Mouse (Mus musculus) thymus, postnatal 36 days (tissue): ENCODE measurements at regions not wholly inside any gene's neighbourhood (a gene's known extent, or its start where the extent isn't known, plus 50 kb on each side); places are given as distances from the start of the nearest gene placed in this dataset.
"Not testable (repeated sequence)": the region's sequence is repeated elsewhere in the genome, so short reads cannot be mapped to it uniquely, and the experiment has no call there.

Experiments
- DNase-seq, 2 experiments: peaks; one replicate each; pipeline ENCODE4 v3.0.0; 2022; ENCODE audit warnings: mixed read lengths in 2 of 2

GRCm38 (mm10) chr15:59728817-59729560 lies 287.4 kb downstream of the 4933412E24Rik start:
- DNase-seq = no peak

DNA sequence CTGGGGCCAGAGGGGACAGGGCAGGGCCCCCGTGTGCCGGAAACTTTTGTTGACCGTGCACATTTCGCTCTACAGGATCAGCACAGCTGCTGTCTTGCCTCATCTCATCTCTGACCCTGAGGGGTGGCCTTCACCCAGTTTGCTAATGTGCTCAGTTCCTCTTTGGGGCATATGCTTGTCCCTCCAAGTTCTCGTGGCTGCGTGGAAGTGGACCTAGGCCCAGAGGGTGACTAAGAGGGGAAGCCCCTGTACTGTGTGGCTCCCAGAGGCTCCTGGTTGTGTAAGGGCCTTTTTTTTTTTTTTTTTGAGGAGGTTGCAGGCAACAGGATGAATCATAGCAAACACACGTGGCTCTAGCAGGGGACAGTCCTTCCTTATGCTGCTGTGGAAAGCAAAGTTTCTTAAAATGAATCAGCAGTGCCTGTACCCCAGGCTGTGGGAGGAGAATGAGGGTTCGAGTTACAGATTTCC lies 288.2 kb downstream of the 4933412E24Rik start:
- DNase-seq = no peak

DNA sequence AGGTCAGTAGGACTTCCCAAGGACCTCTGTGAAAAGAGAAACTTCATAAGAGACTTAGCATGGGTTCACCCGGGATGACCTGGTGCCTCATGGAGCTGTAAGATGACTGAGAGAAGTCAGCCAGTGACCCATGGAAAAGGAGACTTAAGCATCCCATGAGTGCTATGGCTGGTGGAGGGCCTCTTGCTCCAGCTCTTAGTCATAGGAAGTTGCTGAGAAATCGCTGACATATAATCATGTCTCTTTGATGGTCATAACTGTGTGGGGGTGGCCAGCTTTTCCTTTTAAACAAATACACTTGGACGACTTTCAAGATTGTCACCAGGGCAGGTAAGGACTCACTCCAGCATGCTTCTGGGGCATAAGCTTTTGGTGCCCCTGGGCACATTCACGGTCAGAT lies 290.5 kb downstream of the 4933412E24Rik start:
- DNase-seq = no peak

GRCm38 (mm10) chr15:59722661-59723413 lies 293.6 kb downstream of the 4933412E24Rik start:
- no peak for DNase-seq

GRCm38 (mm10) chr15:59721420-59721819 lies 295.0 kb downstream of the 4933412E24Rik start:
- no peak for DNase-seq

DNA sequence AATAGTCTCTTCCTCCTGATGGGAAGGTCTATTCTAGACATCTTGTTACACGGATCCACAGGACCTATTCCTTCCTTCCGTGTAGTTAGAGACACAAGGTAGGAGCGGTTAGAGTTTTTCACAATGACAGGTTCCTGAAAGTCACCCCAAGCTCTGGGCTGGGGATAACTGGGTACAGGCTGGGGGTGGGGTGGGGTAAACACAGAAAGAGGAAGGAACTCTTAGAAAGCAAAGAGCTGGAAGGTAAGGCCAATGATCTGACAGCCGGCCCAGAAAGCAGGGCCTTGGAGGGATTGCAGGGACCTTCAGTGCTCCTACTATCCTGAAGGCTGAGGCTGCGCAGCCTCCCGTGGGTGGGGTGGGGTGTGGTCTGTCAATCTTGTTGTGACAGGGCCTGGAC lies 295.4 kb downstream of the 4933412E24Rik start:
- no peak for DNase-seq

- DNase-seq = no peak
Observed at GRCm38 (mm10) chr15:59720149-59720548, 296.3 kb downstream of the 4933412E24Rik start.

DNA sequence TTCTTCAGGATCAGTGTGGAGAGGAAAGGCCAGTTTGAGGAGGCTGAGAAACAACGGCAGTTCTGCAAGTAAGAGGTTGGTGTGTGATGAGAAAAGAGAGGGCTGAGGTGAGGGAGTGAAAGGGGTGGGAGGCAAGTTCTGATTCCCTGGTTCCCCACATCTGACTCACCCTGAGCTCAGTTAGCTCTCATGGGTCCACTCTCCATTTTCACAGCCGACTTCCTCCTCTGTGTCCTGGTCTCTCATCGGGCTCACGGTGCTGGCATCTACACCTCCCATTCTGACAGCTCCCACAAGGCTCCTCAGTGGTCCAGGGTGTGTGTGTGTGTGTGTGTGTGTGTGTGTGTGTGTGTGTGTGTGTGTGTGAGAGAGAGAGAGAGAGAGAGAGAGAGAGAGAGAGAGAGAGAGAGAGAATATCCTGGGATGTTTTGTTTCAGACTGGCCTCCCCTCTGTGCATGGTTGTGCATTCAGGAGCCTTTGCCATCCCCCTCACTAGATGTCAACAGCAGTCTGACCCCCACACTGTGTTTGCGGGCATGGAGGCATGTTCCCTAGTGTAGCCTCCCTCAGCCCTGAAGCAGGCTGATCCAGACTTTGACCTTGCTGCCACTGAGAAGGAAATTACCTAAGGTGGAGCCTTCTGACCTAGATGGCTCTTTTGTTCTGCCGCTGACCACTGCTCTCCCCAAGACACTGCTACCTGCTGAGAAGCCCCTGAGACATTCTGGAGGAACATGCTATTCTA lies 296.9 kb downstream of the 4933412E24Rik start:
- DNase-seq = not testable (repeated sequence)

DNA sequence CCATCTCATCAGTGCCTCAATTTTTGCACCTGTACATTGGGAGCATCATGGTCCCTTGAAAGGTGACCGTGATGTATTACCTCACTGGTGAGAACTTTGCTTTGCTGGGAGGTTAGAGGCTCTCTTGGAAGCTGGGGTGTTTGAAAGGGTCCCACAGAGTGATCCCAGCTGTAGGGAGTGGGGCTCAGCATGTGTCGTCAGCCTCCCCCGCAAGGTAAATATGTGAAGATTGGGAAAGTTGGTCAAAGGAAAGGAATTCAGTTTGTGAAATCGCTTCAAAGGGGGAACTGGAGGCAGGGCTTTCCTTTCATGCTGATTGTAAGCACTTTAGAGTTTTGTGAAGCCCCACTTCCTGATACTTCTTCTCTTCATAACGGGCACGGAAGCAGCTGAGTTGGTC lies 299.5 kb downstream of the 4933412E24Rik start:
- no peak for DNase-seq

- DNase-seq = no peak
Observed at GRCm38 (mm10) chr15:59715951-59716350, 300.5 kb downstream of the 4933412E24Rik start.

DNA sequence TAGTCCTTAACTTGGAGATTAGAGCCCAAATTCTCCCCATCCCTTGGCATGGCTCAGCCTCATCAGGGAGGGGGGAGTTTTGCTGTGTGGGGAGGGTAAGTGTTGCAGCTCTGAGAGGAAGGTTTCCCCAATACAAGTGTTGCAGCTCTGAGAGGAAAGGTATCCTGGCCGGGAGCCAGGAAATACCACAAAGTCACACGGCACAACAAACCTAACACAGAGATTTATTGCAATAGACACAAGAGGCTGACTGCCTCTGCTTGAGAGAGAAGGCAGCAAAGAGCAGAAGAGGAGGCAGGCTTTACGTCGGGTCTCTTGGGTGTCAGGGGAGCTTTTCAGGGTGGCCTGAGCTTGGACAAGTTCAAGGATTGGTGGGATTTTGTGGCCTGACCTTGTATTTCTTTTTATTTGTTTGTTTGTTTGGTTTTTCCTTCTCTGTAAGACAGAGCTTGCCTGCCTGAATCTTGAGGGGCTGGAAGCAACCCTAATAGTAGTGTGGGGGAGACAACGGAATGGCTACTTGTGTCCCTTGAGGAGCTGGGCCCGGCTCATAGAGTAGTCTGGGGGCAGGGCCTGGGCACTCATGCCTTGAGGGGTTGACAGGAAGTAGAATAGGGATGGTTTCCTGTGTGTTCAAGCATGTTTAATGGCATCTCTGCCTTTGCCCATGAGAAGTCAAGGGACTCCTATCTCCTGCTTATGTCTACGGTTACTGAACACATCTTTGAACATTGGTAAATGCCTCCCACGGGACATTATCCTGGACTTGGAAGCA lies 302.3 kb downstream of the 4933412E24Rik start:
- DNase-seq = peak in 1 of 2 experiments; percentile 27

GRCm38 (mm10) chr15:59712077-59712752 lies 304.2 kb downstream of the 4933412E24Rik start:
- no peak for DNase-seq

DNA sequence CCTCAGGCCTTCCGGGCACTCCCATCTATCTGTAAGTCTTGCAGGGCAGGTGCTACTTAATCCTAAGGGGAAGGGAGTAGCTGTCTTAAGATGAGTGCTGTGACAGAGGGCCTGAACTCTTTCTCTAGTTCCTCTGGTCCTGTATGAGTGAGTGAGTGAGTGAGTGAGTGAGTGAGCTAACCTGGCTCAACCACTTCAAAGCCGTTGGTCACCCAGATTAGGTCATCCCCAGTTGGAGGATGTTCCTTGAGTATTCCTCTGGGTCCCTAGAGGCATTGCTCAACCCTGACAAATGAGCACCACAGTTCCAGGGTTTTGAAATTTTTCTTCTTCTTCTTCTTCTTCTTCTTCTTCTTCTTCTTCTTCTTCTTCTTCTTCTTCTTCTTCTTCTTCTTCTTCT lies 306.5 kb downstream of the 4933412E24Rik start:
- DNase-seq = no peak

DNA sequence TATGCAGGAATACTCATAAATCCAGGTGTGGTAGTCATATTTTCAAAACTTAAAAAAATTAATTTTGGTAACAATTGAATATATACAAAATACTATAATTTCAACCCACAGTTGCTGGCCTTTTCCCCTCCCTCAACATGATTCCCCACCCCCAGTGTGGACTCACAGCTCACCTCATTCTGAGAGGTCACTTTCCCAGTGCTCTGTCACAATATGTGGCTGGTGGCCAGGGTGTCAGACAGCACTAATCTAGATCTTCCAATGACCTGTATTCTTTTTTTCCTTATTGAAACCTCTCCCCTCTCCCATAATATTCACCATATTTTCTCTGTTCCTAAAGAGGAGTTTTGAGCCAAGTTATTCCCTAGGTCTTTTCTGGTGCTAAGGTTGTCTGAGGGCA lies 308.0 kb downstream of the 4933412E24Rik start:
- DNase-seq = no peak

DNA sequence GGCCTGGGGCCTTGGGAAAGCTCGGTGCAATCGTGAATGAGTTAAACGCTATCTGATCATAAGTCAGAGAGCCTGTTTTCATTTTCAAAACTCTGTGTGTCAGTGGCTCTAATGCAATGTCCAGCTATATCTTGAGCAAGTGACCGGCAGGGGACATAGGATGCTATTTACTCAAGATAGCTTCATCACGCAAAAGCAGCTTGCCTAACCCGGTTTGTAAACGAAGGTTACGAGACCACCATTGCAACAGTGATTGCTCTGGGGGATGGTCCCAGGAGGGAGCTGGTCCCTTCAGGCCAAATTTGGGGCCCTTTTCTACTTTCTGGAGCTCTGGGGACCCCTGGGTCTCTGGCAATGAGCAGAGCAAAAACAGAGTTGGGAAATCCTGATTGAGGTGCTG lies 309.3 kb downstream of the 4933412E24Rik start:
- no peak for DNase-seq
